Mouse (Mus musculus) layer of hippocampus, adult 9-10 months (tissue): Measurements from ENCODE around the gene Gpr21.
"Not testable (repeated sequence)": the region's sequence is repeated elsewhere in the genome, so short reads cannot be mapped to it uniquely, and the experiment has no call there.

ENCODE experiments used
- DNase-seq: peaks from one replicate; pipeline ENCODE4 v3.0.0; 2022; ENCODE audit warnings: low spot score

The Gpr21 gene

DNA sequence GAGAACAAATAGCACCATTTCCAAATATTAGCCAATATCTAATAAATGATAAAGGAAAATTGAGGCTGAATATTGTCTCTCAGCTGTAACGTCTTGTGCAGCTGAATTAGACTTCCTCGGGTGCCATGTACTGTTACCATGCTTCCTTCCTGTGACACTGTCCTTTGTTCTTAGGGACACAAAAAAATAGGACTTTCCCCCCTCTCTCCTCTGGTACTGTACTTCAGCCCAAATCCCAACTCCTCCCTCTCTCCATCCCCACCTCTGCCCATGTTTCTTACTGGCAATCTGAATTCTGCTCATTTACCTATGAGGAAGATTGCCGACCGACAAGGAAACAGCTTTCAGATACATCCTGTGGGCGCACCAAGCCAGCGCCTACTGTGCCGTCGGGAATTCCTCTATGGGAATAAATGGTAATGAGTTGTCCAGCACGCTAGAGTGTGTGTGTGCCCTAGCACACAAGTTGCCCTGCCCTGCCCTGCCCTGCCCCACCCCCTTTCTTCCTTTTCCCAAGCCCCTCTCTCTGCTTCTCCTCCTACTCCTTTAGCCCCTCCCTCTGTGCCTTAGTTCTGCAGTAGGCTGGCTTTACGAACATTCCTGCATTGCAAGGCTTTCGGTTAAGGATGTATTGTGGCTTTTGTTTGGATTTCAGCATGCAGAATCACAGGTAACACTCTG is at the start of gene Gpr21:
TSS of gene Gpr21 (plus strand) at position 303 of the 681 bp plus-strand sequence.
- no peak for DNase-seq

DNA sequence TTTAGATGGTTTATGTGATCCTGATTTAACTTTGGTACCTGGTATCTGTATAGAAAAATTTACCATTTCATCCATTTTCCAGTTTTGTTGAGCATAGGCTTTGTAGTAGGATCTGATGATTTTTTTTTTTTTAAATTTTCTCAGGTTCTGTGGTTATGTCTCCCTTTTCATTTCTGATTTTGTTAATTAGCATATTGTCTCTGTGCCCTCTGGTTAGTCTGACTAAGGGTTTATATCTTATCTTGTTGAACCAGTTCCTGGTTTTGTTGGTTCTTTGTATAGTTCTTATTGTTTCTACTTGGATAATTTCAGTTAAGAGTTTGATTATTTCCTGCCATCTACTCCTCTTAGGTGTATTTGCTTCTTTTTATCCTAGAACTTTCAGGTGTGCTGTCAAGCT is 36.6 kb upstream of the Gpr21 start:
- no peak for DNase-seq

DNA sequence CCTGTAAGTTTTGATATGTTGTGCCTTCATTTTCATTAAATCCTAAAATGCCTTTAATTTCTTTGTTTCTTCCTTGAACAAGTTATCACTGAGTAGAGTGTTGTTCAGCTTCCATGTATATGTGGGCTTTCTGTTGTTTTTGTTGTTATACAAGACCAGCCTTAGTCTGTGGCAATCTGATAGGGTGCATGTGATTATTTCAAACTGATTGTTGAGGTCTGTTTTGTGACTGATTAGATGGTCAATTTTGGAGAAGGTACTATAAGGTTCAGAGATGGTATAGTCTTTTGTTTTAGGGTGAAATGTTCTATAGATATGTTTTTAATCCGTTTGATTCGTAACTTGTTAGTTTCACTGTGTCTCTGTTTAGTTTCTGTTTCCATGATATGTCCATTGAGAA is 36.1 kb upstream of the Gpr21 start:
- DNase-seq = no peak

DNA sequence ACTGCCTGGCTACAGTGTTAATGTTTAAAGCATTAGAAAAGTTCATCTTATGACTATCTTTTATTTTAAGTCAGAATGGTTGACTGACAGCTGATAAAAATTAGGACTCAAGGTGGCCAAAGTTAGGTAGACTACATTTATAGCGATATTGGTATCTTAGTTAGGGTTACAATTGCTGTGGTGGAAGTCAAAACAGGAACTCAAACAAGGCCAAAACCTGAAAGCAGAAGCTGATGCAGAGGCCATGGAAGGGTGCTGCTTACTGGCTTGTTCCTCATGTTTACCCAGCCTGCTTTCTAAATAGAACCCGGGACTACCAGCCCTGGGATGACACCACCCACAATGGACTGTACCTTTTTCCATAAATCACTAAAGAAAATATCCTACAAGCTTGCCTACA is 32.0 kb upstream of the Gpr21 start:
- DNase-seq = no peak

DNA sequence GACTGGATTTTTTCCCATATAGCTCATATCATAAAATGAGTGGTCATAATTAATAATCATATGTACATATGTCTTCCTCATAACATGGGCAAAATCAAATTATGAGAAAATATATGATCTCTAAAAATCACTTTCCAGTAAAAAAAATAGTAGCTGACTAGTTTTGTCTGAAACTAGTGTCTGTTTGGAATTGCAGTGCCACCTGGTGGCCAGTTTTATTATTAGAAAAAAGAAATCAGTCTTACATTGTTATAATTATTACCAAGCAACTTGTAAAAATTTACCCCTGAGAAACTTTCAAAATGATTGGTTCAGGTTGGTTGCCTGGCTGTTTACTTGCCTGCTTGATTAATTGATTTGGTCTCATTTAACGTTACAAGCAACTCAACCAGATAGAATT is 30.8 kb upstream of the Gpr21 start:
- DNase-seq = peak; percentile 59

DNA sequence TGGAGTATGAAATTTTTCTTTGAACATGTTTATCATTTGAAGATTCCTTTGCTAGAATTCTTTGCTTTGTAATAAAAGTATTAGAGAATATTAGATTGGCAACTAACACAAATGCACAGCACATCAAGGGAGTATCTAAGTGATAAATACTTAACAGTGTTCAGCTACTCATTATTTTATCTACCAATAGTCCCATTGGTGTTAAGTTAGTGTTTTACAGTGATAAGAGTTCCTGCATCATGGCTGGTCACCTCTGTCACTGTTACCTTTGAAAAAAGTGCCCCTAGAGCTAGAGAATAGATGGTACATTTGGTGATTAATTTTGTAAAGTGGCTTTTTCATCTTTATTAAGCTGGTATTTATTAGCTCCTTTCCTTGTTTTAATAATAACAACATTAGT is 29.7 kb upstream of the Gpr21 start:
- no peak for DNase-seq

DNA sequence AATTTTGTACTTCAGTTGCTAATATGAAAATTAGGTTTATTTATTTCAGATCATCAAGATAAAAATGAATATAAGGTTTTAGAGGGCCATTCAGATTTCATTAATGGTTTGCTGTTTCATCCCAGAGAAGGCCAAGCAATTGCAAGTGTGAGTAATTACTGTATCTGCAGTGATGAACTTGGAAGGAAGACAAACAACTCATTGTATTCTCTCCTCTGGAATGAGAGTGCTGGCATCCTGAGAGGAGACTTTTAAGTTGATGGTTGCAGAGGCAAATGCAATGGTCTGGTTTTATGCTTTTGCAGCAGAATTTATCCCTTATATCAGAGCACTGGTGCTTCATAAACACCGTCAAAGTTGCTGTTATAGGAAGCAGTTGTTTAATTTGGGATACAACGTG is 27.2 kb upstream of the Gpr21 start:
- no peak for DNase-seq

DNA sequence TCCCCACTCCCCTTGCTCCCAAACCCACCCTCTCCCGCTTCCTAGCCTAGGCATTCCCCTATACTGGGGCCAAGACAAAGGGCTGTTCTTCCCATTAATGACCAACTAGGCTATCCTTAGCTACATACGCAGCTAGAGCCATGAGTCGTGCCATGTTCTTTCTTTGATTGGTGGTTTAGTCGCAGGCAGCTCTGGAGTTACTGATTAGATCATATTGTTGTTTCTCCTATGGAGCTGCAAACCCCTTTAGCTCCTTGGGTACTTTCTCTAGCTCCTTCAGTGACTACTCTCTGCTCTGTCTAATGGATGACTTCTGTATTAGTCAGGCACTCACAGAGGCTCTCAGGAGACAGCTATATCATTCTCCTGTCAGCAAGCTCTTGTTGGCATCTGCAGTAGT is 18.8 kb upstream of the Gpr21 start:
- DNase-seq = no peak

DNA sequence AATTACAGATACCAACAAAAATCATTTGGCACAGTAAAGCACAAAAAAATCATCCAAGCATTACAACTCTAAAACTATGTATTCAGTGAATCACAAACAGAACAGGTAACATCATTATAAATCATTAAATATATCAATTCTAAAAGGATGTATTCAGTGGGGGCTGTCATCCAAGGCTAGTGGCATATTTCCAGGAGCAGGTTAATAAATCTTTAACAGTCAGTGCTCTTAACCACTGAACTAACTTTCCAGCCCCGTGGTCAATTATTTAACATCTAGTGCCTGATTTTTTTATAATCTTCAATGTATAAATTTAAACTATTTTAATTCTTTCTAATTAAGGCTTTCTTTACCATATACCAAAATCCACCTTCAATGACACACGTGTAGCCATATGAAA is 10.3 kb upstream of the Gpr21 start:
- DNase-seq = not testable (repeated sequence)

DNA sequence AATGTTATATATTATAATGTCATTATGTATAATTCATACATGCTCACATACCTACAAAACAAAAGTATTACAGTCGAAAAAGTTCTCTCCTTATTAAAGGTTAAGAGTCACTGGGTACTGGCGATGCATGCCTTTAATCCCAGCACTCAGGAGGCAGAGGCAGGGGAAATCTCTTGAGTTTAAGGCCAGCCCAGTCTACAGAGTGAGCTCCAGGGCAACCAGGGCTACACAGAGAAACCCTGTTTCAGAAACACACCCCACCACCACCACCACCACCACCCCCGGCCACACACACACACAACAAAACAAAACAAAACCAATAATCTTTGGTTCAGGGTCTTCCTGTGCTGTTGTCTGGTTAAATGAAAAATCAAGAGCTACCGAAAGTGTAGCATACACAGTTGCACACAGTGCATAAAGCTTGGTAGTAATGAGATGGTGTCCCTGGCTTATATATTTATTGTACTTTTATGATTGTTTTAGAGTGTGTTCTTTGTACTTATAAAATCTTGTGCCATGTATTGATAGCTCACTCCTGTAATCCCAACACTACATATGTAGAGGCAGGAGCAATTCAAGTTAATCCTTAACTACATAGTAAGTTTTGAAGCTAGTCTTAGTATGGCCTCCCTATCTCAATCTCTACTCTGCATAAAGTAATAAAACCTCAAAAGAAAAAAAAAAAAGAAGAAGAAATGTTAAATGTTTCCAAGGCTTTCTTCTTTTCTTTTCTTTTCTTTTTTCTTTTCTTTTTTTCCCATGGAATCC is 4.8 kb upstream of the Gpr21 start:
- DNase-seq = no peak

DNA sequence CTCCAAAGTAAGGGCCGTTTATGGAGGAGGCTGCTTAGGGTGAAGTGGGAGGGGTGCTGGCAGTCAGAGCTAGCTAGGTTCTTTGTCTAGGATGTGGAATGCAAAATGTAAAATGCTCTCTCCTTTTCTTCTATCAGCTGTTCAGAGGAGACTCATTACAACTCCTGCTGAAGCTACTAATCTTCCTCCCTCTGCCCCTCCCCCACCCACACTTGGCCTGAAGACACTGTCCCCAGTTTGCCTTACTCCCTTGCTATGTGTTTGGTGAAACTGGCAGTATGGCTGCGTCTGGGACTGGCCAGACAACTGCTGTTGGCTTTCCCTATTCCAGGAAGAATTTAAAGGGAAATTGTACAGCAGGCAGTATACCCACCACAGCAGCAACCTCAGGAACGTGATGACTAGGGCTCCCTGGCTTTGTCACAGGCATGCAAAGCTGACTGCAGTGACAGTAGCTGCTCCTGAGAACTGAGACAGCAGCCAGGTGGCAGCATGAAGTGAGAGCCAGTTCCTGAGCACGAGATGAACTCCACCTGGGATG is 860 bp downstream of the Gpr21 start:
- no peak for DNase-seq

DNA sequence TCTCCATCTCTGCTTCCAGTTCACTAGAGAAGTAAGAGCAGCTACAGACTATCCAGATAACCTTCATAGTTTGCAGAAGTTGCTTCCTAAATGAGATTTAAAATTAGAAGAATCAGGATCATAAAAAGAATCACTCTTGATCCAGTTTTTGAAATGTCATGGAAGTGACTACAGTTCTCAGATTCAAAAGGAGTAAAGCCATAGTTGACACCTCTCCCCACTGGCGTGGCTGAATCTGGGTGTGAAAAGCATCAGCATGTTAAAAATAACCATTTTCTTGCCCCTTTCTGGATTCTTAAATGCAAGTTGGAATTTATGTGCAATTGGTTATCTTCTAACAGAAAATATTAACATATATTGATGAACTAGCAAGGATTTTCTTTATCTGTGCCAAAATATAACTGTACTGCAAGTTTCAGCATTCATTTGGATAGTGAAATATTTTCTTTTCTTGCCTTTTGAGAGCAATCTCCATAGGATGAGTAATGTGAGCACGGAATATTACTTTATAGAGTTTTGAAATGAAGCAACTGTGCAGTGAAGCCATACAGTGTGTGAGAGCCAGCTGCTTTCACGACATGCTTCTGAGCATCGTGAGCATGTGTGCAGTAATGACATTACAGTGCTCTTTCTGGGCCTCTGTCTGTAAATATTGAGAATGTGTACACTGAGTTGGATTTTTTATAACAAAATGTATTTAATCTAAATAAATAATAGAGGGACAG is 2.6 kb downstream of the Gpr21 start:
- DNase-seq = no peak

DNA sequence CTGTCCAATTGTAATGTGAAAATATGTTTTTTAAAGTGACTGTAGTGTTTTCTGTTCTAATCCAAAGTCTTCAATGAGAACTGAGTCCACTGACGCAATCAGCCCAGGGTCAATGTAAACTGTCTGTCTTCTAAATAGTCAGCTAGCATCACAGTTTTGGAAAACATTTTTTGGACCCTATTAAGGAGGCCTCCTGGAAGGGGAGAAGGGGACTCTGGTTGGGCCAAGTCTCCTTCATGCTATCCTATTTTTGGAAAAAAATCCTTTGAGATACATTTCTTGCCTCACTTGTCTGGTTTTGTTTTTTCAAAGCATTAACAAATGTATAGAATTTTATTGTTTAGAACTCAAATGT is 3.1 kb downstream of the Gpr21 start:
- DNase-seq = no peak

DNA sequence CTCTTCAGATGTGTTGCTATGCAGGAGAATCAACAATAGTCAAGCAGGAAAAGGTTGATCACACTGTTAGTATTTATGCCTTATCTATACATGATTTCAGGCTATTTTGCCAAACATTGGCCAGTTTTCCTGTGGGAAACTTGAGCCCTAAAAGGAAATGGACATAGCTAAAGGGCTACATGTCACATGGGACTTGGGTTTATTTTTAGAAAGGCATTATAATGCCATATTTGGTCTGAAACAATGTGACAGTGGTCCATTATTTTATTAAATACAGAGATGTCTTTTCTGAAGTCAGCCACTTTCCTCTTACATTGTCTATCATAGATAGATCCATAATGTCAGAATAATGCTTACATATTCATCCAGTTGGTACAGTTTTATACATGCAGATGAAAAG is 11.5 kb downstream of the Gpr21 start:
- DNase-seq = no peak

DNA sequence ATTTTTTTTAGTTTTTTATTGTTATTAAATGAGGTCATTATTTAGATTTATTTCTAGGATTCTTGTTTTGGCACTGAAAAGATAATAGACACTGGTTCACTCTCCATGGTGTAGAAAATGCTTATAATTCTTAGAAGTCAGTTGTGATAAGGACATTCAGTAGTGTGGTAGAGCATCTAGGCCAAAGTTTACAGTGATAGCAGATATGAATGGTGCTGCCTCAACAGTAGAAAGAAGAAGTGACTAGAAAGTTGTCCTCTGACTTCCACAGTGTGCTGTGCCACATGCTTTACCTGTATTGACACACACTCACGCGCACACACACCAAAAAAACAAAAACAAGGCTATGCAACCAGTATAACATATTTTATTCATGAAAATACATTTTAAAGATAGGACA is 13.3 kb downstream of the Gpr21 start:
- DNase-seq = no peak

DNA sequence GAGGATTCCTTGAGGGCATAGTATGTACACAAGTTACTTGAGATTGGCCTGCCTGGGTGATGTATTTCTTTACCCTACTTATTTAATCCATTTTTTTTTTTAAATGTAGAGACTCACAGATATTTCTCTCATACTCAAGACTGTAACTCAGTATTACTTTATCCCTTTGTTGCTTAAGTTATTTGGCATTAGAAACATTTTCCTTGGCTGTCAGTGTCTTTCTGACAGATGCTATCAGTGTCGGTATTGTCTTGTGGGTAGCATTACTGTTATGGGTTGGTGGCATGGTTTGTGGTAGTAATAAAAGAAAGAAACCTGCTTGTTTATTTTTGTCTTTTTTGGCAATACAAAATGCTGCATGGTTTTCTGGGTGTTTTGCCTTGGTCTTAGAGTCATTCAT is 14.6 kb downstream of the Gpr21 start:
- no peak for DNase-seq

DNA sequence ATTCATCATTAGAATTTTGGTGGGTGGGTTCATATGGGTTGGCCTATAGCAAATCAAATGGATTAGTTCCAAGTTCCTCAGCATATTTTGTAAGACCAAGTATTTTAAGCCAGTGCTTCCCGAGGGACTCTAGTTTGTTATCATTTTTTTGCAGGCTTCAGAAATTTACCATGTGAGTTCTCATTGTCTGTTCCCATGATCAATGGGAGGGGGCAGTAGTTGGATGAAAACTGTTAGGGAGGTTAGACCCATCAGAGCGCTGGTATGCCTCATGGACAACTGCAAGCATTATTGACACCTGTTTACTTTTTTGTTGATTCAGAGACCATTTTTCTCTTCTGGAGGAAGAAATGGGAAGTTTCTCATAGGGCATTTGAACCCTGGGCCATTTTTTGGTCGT is 15.5 kb downstream of the Gpr21 start:
- no peak for DNase-seq

DNA sequence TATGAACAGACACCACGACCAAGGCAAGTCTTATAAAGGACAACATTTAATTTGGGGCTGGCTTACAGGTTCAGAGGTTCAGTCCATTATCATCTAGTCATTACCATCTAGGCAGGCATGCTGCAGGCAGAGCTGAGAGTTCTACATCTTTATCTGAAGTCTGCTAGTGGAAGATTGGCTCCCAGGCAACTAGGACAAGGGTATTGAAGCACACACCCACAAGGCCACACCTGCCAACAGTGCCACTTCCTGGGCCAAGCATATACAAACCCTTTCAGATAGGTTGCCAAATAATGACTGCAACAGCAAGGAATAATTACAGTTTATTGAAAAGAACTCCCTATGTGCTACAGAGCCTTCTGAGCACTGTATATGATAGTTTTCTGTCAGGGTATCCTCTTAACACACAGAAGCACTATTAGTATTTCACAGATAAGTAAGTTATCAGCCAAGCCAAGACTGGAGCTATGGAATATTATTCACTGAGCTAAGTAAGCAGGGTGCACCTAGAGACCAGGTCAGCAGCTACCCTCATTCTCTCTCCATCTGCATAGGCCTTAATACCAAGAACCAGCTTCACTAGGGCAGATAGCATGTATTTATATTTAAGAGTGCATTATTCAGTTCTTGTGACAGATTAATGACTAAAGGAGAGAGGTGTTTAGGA is 33.3 kb downstream of the Gpr21 start:
- DNase-seq = no peak

DNA sequence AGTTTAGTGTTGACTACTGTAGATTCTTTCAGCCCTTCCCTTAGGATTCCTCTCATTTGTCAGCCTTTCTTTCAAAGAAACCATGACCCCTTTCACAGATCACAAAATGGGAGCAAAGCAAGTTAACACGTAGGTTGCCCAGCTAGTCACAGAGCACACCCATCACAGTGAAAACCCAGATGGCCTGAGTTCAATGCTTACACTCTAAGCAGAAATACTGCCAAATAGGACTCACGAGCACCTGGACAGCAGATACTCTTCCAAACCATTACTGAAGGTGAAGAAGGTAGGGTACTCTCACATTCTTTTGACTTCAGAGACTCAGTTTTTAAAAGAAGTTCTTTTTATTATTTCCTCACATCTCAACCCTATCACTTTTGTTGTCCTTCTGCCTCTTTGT is 40.2 kb downstream of the Gpr21 start:
- DNase-seq = no peak

DNA sequence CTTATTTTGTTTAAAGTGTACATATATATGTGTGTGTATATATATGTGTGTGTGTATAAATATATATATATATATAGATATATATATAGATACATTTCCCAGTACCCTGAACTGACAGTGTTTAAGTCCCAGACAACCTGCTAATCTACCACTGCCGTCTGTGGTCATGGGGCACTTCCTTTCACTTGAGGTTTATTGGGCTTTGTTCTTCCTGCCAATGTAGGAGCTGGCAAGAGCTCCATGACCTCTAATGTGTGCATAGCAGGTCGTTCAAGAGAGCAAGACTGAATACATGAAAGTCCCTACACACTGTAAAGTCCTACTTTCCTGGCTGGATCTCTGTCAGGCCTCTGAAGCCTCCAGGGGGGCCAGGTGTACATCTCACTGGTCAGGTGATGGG is 49.4 kb downstream of the Gpr21 start:
- no peak for DNase-seq

DNA sequence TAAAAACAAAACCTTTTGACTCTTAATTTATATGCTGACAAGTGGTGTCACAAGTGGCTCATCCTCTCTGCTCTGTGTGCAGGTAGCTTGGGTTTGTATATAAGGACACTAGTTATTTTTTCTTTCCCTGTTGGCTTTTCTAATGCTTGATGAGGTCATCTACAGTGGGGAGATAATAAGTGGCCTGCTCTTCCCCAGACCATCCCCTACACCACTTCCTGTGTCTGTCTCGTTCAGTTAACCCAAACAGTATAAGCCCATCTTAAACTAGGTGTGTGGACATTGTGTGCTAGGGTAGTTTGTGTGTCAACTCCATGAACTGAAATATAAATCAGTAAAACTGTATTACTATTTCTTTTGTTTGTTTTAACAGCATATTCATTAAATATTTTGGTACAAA is 49.9 kb downstream of the Gpr21 start:
- no peak for DNase-seq

DNA sequence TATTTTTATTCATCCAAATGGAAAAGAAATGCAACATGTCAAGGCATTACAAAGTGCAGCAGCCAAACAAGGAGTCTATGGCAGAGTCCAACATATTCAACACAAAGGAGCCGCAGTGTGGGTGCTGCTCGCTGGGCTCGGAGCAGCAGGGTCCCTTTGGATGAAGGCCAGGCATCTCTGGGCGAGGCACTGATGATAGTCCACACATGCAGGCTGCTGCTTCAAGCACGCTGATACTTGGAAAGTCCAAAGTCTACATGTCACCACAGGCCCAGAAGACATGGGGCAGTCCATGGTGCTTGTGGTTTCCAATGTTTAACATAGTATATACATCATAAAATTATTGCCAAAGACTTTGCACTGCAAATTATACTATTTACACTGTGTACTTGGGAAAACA is 53.8 kb downstream of the Gpr21 start:
- DNase-seq = no peak
